Mouse (Mus musculus) liver, embryonic 14.5 days (tissue): Measurements from ENCODE around the gene Gpr84.

ENCODE experiments used
- CTCF ChIP-seq: IDR thresholded peaks from 2 replicates; pipeline ENCODE4 v1.5.1; 2016; ENCODE audit warnings: antibody characterized with exemption, low read depth, control low read depth
- EP300 ChIP-seq: IDR thresholded peaks from 2 replicates; pipeline ENCODE4 v1.6.1; 2016; ENCODE audit warnings: antibody characterized with exemption, low read depth

DNA sequence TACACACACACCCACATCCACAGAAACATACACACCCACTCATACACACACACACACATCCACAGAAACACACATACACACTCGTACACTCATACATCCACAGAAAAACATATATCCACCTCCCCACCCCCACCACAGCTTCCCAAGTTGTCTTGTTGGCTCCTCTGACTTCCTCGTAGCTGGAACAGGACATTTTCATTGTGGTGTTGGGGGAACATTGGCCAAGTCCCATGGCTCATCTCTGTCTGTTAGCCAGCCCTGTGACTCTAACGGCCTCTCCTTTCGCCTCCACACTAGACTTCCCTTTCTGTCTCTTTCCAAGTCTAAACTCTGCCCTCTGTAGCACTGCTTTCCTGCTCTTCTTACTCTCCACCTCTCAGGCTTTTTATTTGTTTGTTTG, 47.4 kb upstream of the Gpr84 start:
- TF ChIP-seq CTCF (no peak), EP300 (no peak)
